Mouse (Mus musculus): Measurements from ENCODE around the gene Vps13d. TPM values are rescaled to one million over a fixed set of nuclear protein-coding genes. Genes with fewer than 3 reads are reported as not detected.
A peak's percentile ranks its signal among the peaks of the same experiment; 100 is the strongest.

Gene Vps13d
- 6.0 and 7.3 TPM in 2 replicates for polyA plus RNA-seq (2012; rRNA removed)

- Histone ChIP-seq H3K4me3 (ENCODE audit: control insufficient read depth, low read depth, low read length) (peak within 1 kb of the TSS; percentile 97), H3K27me3 (ENCODE audit: control insufficient read depth, insufficient read depth, low read length) (no peaks in the 10 kb centered on the region), H3K4me1 (ENCODE audit: control insufficient read depth, insufficient read depth, low read length) (peaks cover 7% of the 10 kb centered on the region), H3K27ac (ENCODE audit: control insufficient read depth, insufficient read depth, low read depth, low read length) (peak within 1 kb of the TSS; percentile 75), H3K36me3 (ENCODE audit: control insufficient read depth, insufficient read depth, low read length) (no peaks in the 10 kb centered on the region)
- peak; percentile 91 for TF ChIP-seq POLR2A (IDR thresholded peaks at IDR 0.05; ENCODE audit: control insufficient read depth, low read depth, low read length)
- TF ChIP-seq CTCF (IDR thresholded peaks at IDR 0.05; ENCODE audit: control insufficient read depth, insufficient read depth, insufficient replicate concordance, low read depth, low read length): peak; percentile 97
Measured at GRCm38 (mm10) chr4:145194559-145195162, at the start of gene Vps13d. TSS of gene Vps13d (minus strand) at chr4:145195005.

GRCm38 (mm10) chr4:145242719-145243350 is 48.0 kb upstream of the Vps13d start:
- Histone ChIP-seq H3K36me3 (ENCODE audit: control insufficient read depth, insufficient read depth, low read length) (no peaks in the 10 kb centered on the region), H3K27me3 (ENCODE audit: control insufficient read depth, insufficient read depth, low read length) (no peaks in the 10 kb centered on the region), H3K4me3 (ENCODE audit: control insufficient read depth, low read depth, low read length) (no peak overlapping the region), H3K27ac (ENCODE audit: control insufficient read depth, insufficient read depth, low read depth, low read length) (no peak overlapping the region), H3K4me1 (ENCODE audit: control insufficient read depth, insufficient read depth, low read length) (peaks cover 8% of the 10 kb centered on the region)
- TF ChIP-seq CTCF (IDR thresholded peaks at IDR 0.05; ENCODE audit: control insufficient read depth, insufficient read depth, insufficient replicate concordance, low read depth, low read length) (no peak), POLR2A (IDR thresholded peaks at IDR 0.05; ENCODE audit: control insufficient read depth, low read depth, low read length) (no peak)

GRCm38 (mm10) chr4:145240723-145241231 is 46.0 kb upstream of the Vps13d start:
- Histone ChIP-seq H3K4me1 (ENCODE audit: control insufficient read depth, insufficient read depth, low read length) (peaks cover 2% of the 10 kb centered on the region; the same call in 1 of the 2 replicates), H3K36me3 (ENCODE audit: control insufficient read depth, insufficient read depth, low read length) (no peaks in the 10 kb centered on the region), H3K4me3 (ENCODE audit: control insufficient read depth, low read depth, low read length) (no peak overlapping the region), H3K27me3 (ENCODE audit: control insufficient read depth, insufficient read depth, low read length) (no peaks in the 10 kb centered on the region), H3K27ac (ENCODE audit: control insufficient read depth, insufficient read depth, low read depth, low read length) (no peak overlapping the region)
- no peak for TF ChIP-seq POLR2A (IDR thresholded peaks at IDR 0.05; ENCODE audit: control insufficient read depth, low read depth, low read length)
- no peak for TF ChIP-seq CTCF (IDR thresholded peaks at IDR 0.05; ENCODE audit: control insufficient read depth, insufficient read depth, insufficient replicate concordance, low read depth, low read length)

GRCm38 (mm10) chr4:145239049-145239830 is 44.4 kb upstream of the Vps13d start:
- no peak overlapping the region for H3K4me3 ChIP-seq (ENCODE audit: control insufficient read depth, low read depth, low read length)
- peaks cover 2% of the 10 kb centered on the region; the same call in 1 of the 2 replicates for H3K4me1 ChIP-seq (ENCODE audit: control insufficient read depth, insufficient read depth, low read length)
- no peak overlapping the region for H3K27ac ChIP-seq (ENCODE audit: control insufficient read depth, insufficient read depth, low read depth, low read length)
- H3K27me3 ChIP-seq (ENCODE audit: control insufficient read depth, insufficient read depth, low read length): no peaks in the 10 kb centered on the region
- no peak for TF ChIP-seq CTCF (IDR thresholded peaks at IDR 0.05; ENCODE audit: control insufficient read depth, insufficient read depth, insufficient replicate concordance, low read depth, low read length)
- no peak for TF ChIP-seq POLR2A (IDR thresholded peaks at IDR 0.05; ENCODE audit: control insufficient read depth, low read depth, low read length)
- H3K36me3 ChIP-seq (ENCODE audit: control insufficient read depth, insufficient read depth, low read length): no peaks in the 10 kb centered on the region

- Histone ChIP-seq H3K27ac (ENCODE audit: control insufficient read depth, insufficient read depth, low read depth, low read length) (no peak overlapping the region), H3K36me3 (ENCODE audit: control insufficient read depth, insufficient read depth, low read length) (no peaks in the 10 kb centered on the region), H3K27me3 (ENCODE audit: control insufficient read depth, insufficient read depth, low read length) (no peaks in the 10 kb centered on the region), H3K4me1 (ENCODE audit: control insufficient read depth, insufficient read depth, low read length) (peaks cover 2% of the 10 kb centered on the region; the same call in 1 of the 2 replicates), H3K4me3 (ENCODE audit: control insufficient read depth, low read depth, low read length) (no peak overlapping the region)
- TF ChIP-seq CTCF (IDR thresholded peaks at IDR 0.05; ENCODE audit: control insufficient read depth, insufficient read depth, insufficient replicate concordance, low read depth, low read length): no peak
- TF ChIP-seq POLR2A (IDR thresholded peaks at IDR 0.05; ENCODE audit: control insufficient read depth, low read depth, low read length): no peak
Measured at GRCm38 (mm10) chr4:145236027-145236426, 41.2 kb upstream of the Vps13d start.

- H3K36me3 ChIP-seq (ENCODE audit: control insufficient read depth, insufficient read depth, low read length): no peaks in the 10 kb centered on the region
- H3K4me1 ChIP-seq (ENCODE audit: control insufficient read depth, insufficient read depth, low read length): no peaks in the 10 kb centered on the region
- peak overlapping the region; percentile 32 for H3K27ac ChIP-seq (ENCODE audit: control insufficient read depth, insufficient read depth, low read depth, low read length)
- no peak overlapping the region for H3K4me3 ChIP-seq (ENCODE audit: control insufficient read depth, low read depth, low read length)
- no peaks in the 10 kb centered on the region for H3K27me3 ChIP-seq (ENCODE audit: control insufficient read depth, insufficient read depth, low read length)
- TF ChIP-seq CTCF (IDR thresholded peaks at IDR 0.05; ENCODE audit: control insufficient read depth, insufficient read depth, insufficient replicate concordance, low read depth, low read length) (no peak), POLR2A (IDR thresholded peaks at IDR 0.05; ENCODE audit: control insufficient read depth, low read depth, low read length) (no peak)
Measured at GRCm38 (mm10) chr4:145233487-145234228, 38.9 kb upstream of the Vps13d start.

Measured in testis, adult 2 months (tissue).